Mouse (Mus musculus): ENCODE measurements around the gene Zfand4.

Gene Zfand4

DNA sequence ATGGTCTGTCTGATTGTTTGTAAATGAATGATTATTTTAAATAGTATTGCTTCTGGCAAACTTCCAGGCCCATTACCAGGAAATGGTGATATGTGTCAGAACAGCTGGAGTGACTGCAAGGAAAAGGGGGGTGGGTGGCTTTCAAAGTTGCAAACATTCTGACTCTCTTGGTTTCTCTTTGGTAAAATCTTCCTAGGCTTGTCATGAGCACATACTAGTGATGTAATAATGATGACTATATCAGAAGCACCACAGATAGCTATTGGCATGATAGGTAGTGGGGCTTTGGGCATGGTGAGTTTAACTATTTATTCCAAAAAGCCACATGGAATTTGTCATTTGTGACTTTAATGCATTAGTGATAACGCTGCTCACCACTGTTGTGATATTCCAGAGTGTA, 110.1 kb downstream of the Zfand4 start:
- DNase-seq (ENCODE audit: low read depth, low spot score) = no peak

DNA sequence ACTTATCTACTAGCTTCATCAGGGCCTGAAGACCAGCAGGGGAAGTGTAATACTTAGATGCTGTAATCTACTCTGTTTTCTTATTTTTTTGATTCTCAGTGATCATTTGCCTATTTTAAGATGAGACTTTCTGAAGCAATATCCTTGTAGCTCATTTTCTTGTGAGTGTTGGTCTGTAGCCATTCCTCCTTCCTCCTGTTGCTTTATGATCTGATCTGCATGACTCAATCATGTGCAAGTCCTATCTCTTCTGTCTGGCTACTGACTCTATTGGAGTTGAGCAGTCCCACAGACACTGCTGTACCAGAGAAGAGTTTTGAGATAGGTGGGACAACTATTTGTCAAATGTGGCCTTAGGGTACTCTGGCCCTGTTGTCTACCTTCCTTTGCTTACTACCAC, 110.6 kb downstream of the Zfand4 start:
- DNase-seq (ENCODE audit: low read depth, low spot score) = no peak

DNA sequence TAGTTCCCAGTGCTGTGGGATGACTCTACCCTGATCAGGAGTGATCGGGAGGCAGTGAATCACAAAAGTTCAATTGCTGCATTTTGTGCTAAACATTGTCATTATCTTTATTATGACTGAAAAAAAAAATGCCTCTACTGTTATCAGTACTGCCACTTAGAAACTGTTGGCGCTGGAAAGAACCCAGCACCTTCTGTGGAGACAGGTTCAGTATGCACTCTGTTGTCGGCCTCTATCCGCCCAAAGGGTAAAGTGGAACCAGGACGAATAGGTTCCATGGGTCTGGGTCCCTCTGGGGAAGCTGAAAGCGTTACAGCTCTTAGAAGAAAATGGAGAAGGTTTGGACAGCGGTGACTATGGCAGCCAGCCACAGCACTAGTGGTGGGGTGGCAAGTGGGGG, 114.9 kb downstream of the Zfand4 start:
- DNase-seq (ENCODE audit: low read depth, low spot score) = no peak

Measured in telencephalon, adult 2 months (tissue).